Mouse (Mus musculus): Measurements from ENCODE around the gene Traf3ip1.

DNA sequence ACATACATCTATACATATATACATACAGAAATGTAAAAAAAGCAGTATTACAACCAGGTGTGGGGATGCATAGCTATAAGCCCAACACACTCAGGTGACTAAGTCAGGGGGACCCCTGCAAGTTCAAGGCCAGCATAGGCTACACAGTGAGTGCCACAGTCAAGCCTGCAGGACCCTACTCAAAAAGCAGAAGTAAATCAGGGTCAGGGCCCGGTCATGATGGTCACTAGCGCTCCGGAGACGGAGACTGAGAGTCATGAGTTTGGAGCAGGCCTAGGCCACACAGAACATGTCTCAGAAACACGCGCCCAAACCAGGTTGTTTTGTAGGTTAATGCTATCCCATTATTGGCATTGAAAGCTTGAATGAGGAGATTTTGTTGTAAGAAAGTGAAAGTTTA is 4.1 kb downstream of the Traf3ip1 start:
- TF ChIP-seq CTCF (IDR thresholded peaks at IDR 0.05; ENCODE audit: control insufficient read depth, insufficient read depth, low read length) (no peak), POLR2A (IDR thresholded peaks at IDR 0.05; ENCODE audit: borderline replicate concordance, control insufficient read depth, low read depth, low read length) (no peak)
